Mouse (Mus musculus) skeletal muscle tissue, adult 2 months (tissue): ENCODE measurements around the gene Bbs9.

ENCODE experiments used
- DNase-seq: peaks from one replicate; pipeline ENCODE4 v3.0.0-alpha.2; 2012; ENCODE audit warnings: low read depth, low spot score

Gene Bbs9

DNA sequence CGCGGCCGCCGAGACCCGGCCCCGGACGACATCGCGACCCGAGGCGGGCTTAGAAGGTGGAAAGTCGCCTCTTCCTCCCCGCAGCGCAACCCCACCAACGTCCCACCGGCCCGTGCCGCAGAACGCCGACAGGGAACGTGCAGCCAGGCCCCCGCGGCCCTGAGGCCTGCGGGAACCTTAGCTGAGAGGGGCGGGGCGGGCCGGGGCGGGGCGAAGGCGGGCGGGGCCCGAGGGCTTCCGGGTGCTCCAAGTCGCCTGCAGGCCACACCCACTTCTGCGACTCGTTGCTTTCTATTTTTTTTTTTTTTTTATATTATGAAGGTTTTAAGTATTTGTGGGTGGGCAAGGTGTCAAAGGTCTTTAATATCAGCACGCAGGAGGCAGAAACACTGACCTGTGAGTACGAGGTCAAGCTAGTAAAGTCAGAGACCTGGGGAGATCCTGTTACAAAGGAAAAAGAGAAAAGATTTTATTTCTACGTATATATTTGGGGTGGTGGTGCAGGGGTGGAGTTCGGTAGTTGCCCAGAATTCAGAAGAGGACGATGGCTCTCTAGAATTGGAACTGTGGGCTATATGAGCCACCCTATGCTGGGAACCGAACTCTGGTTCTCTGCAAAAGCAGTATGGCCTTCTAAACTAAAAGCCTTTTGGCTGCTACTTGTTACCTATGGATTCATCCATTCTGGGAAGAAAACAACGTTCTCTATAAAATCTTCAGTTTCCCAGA is 7.2 kb upstream of the Bbs9 start:
- peak; percentile 60 for DNase-seq

DNA sequence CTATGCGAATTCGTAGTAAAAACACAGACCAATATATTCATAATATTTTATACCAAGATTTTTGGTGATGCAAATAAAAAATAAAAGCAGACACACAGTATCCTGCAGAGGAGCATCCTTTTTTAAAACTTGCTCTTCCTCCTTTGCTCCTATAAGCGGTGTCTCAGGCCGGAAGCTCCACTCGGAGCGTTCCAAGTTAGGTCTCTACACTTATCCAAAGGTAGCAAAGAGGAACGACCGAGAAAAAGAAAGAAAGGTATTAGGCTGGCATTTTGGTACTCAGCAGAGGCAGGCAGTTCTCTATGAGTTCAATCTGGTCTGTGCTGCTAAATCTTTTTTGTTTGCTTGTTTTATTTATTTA is 6.6 kb upstream of the Bbs9 start:
- no peak for DNase-seq

- DNase-seq: no peak
Measured at GRCm38 (mm10) chr9:22469643-22470042, 5.9 kb upstream of the Bbs9 start, which contains the start of gene Rp9. Gene Rp9 (minus strand): TSS chr9:22469743.

GRCm38 (mm10) chr9:22476265-22476664 is 750 bp downstream of the Bbs9 start:
- DNase-seq: no peak

DNA sequence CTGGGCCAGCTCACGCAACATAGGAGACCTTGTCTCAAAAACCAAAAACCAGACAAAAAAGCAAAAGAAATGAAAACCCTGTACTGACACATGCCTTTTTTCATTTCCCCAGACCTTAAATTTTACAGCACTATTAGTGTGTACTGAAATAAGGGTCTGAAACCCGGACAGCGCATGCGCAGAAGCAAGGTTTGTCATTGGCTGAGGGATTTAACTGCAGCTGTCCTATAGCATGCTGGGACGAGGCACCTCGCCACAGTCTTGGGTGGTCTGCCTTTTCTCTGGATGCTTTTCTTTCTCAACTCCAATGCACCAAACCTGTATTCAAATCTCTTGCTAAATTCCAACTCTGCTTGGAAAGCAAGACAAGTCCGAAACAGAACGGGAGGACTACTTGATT is 3.4 kb downstream of the Bbs9 start:
- no peak for DNase-seq

DNA sequence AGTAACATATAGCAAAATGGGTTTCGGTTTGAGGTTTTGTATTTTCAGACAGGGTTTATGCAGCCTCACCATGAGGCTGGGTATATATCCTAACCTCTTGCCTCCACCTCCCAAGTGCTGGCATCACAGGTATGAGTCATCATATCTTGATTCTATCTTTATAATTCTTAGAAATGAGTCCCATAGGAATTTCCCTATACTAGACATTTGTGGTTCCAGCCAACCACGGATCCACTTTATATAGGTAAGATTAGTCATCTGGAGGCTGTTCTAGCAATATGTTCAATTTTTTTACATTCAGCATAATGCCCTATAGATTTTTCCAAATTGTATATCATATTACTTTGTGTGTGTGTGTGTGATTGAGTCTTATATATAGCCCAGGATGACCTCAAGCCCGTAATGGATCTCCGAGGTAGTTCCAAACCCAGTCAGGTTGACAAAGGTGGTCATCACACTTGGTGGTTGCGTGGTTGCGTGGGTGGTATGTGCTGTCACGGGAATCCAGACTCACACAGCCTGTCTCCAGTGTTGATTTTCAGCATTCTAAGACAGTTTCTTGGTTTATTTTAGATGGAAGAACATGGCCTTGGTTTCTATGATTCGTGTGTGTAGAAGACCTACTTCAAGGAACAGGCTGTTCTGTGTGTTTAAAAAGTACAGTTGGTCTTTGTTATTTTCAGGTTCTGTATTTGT is 8.5 kb downstream of the Bbs9 start:
- DNase-seq: no peak

GRCm38 (mm10) chr9:22484562-22485308 is 9.2 kb downstream of the Bbs9 start:
- DNase-seq: no peak

- DNase-seq: no peak
Measured at GRCm38 (mm10) chr9:22486211-22486610, 10.7 kb downstream of the Bbs9 start.

- DNase-seq: no peak
Measured at GRCm38 (mm10) chr9:22488963-22489362, 13.4 kb downstream of the Bbs9 start.

- no peak for DNase-seq
Measured at GRCm38 (mm10) chr9:22494203-22494807, 18.8 kb downstream of the Bbs9 start.

DNA sequence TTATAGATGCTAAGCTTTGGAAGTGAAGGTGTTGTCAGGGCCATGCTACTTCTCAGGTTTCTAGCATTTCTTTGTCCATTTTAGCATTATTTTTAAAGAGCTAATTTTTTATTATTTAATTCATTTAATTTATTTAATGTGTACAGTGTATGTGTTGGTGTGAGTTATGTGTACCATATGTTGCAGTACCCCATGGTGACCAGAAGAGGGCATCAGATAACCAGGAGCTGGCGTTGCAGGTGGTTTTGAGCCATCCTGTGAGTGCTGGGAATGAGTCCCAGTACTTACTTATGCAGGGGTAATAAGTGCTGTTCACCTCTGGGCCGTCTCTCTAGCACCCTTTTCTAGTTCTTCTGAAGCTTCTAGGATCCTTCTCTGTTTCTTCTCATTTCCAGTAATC is 19.6 kb downstream of the Bbs9 start:
- no peak for DNase-seq

DNA sequence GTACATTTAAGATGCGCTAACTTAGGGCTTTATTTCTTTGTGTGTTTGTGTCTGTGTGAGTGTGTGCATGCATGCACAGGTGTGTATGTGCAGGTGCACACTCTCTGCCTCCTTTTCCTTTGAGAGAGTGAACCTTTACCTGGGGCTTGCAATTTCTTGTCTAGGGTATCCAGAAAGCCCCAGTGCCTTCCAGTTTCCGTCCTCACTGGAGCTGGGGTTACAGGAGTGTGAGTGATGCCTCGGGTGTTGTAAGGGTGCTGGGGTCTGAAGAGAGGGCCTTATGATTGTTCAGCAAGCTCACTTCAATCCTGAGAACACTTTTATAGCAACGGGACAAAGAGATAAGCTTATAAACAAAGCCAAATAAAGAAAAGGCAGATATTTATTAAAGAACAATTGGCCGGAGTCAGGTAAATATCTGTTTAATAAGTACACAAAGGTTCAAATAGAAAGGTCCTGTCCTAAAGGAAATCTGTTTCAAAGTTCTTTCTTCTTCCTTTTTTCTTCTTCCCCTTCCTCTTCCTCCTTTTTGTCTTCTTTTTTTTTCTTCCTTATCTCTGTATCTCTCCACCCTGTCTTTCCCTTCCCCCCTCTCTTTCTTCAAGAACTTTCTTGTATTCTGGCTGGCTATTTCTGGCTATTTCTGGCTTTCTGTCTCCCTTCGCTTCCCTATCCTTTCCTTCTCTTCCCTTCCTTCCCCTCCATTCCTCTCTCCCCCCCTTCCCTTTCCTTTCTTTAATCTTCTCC is 21.7 kb downstream of the Bbs9 start:
- no peak for DNase-seq

DNA sequence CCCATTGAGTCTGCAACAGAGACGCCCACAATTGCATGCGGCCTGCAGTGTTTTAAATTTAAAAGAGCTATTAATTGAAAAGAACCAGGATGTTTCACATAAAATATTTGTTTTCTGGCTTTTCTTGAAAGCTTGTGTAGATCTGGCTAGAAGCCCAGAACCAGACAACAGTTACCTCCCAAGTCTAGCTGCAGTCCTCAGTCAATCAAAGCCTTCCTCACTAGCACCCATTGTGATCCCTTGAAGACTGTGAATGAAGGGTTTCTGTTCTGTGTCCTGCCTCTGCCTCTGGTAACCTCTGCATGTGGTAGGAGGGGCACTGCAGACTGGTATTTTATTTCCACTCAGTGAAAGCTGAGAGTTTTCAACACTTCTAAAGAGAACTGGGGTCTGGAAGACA is 27.5 kb downstream of the Bbs9 start:
- no peak for DNase-seq

- DNase-seq: no peak
Measured at GRCm38 (mm10) chr9:22503581-22503980, 28.1 kb downstream of the Bbs9 start.

DNA sequence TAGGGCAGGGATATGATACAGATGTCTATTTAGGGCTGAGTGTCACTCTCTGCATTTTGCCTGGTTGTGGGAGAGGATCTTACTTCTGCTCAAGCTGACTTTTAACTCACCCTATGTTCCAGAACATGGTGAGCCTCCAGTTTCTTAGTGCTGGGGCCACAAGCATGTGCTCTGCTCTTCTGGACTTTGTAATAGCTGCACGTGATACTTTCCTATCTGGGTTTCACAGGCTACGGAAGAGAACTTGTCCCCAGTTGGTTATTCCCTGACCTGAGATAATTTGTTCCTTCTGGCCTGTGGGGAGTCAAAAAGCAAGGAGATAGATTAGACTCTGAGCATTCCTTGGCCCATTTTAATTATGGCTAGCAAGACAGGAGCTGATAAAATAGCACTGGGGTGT is 30.1 kb downstream of the Bbs9 start:
- DNase-seq: no peak

DNA sequence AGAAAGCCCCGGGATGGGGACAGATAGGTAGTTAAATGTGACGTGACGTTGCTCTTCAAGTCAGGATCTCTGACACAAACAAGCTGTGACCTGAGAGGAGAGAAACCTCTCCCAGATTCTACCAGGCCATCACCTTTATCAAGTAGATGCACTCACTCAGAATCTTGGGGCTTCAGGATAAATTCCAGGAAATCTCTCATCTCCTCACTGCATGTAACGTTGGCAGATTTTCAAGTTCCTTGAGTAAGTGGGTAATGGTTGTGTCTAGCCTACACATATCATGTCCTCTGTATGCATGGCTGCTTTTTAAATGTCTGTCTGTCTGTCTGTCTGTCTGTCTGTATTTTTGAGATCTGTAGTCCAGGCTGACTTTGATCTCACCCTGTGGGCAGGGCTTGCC is 39.6 kb downstream of the Bbs9 start:
- no peak for DNase-seq

DNA sequence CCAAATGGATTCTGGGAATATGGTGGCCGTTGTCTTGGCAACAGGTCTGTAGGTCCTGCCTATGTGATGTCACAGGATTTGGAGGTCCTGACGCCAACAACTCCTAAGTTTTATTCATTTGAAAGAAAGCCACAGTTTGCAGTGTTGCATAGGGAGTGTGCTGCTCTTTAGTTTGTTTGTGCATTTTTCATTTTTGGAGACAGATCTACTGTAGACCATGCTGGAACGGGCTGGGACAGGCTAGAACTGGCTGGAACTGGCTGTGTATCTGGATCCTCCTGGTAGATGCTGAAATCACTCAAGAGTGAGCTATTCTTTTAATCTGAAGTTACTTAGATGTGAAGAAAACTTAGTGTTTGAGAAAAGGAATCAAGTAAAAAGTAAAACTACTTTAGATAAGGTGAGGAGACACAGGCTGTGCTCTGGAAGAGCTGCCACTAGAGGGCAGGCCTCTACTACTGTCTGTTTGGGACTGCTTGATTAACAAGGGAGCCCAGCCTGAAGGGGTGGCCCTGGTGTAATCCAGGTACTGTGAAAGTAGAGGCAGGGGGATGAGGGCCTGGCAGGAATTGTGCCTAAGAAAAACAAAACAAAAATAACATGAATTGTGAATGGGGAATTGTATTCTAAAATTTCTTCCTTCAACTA is 43.0 kb downstream of the Bbs9 start:
- DNase-seq: no peak

GRCm38 (mm10) chr9:22523460-22523859 is 47.9 kb downstream of the Bbs9 start:
- DNase-seq: peak; percentile 32

GRCm38 (mm10) chr9:22530734-22531489 is 55.4 kb downstream of the Bbs9 start:
- no peak for DNase-seq

DNA sequence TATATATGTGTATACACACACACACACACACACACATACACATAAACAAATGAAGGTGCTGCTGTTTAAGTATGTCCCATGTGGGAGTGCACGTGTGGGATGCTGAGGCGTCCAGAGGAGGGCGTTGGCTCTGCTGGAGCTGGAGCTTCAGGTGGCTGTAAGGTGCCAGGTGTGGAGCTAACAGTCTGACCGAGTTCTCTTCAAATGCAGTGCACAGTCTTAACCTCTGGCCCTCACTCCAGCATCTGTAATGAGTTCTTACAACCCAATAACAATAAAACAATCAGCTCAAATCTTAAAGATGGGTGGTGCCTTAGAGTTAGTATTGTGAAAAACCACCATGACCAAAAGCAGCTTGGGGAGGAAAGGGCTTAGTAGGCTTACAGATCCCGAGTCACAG is 56.6 kb downstream of the Bbs9 start:
- no peak for DNase-seq
